Mouse (Mus musculus) liver (tissue): Measurements from ENCODE around the gene Ash1l.

Experiments
- DNase-seq: peaks from one replicate; pipeline ENCODE4 v3.0.0-alpha.2; 2020; ENCODE audit warnings: mixed read lengths

Ash1l gene

GRCm38 (mm10) chr3:89093175-89093574, 142.8 kb downstream of the Ash1l start, which contains the start of gene Rusc1:
Gene Rusc1, minus strand, starts transcription at chr3:89093311.
- peak; percentile 87 for DNase-seq

GRCm38 (mm10) chr3:89094021-89094420, 143.6 kb downstream of the Ash1l start:
- no peak for DNase-seq

DNA sequence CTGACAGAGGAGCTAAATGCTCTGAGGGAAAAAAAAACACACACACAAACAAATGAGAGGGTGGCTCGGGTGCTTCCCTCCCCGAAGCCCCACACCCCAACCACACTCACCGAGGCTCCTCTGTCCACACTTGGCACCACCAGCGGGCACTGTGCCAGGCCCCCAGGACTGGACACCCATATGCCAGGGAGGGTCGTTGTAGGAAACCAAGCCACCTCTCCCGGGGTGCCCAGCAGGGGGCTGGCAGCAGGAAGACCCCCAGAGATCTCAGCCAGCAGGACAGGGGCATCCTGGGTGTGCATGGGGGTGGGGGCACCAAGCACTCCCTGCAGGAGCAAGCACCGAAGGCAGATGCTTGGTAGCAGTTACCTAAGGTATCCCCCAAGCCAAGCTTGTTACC, 150.4 kb downstream of the Ash1l start, which contains the start of gene Gm43738:
Gm43738 (minus strand) TSS at position 289 of the 400 bp plus-strand sequence.
- no peak for DNase-seq

DNA sequence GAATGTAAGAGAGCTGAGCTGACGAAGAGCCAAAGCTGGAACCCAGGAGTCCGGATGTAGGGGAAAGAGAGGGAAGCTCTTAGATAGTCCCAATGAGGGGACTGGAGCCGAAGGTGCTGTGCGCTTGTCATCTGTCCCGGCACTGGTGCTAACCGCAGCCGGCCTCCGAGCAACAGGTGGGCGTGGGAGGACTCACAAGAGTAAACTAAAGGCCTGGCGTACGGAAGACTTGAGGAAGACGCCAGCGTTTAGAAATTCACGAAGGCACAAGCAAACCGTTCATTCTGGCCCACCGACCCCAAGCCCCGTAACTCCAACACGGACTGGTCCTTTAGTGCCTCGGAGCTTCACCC, 151.0 kb downstream of the Ash1l start:
- no peak for DNase-seq

GRCm38 (mm10) chr3:89101812-89102494, 151.5 kb downstream of the Ash1l start, which contains the start of gene Fdps:
Gene Fdps, minus strand, starts transcription at chr3:89101959.
- DNase-seq: peak; percentile 97

DNA sequence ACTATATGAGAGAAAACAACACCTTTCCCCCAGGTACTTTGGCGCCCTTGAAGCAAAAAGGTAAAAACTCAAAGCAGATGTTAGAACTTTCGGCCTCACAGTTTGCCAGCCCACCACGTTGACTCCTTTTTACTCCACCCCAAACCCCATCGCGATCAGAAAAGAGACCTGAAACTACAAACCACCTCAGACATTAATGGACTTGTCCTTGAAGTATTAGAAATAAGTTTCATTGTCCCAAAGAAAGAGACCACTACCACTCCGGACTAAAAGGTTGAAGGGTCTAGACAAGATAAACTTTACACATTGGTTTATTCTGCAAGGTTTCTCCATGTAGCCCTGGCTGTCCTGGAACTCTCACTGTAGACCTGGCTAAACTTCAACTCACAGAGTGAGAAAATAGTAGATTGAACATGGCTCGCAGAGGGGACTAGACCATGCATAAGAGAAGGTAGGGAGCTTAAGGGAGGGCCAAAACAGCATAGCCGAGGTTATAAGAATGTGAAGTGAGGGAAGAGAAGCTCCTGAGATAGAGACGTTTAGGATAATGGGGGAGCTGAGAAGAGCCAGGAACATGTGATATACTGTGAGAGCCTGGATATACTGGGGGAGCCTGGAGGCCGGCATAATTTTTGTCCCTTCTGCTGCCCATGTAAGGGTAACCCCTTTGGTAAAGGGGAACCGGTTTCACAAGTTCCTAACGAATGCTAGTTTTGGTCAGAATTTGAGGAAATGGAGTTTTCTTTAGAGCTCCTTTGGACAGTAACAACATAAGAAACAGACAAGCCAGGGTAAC, 152.3 kb downstream of the Ash1l start:
- no peak for DNase-seq

DNA sequence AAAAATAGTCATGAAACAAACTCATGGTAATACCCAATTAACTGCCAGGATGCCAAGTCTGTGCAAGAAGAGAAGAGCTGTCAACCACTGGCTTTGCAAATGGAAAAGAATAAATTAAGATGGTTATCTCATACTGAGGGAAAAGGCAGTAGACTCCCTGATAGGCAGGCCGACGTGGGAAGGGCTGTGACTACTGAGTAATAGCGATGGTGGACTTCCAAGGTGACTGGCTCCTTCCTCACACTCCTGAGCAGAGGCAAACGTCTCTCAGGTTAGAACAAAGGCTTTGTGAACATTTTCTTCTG, 152.8 kb downstream of the Ash1l start:
- DNase-seq: no peak

GRCm38 (mm10) chr3:89106881-89107280, 156.5 kb downstream of the Ash1l start:
- DNase-seq: no peak

DNA sequence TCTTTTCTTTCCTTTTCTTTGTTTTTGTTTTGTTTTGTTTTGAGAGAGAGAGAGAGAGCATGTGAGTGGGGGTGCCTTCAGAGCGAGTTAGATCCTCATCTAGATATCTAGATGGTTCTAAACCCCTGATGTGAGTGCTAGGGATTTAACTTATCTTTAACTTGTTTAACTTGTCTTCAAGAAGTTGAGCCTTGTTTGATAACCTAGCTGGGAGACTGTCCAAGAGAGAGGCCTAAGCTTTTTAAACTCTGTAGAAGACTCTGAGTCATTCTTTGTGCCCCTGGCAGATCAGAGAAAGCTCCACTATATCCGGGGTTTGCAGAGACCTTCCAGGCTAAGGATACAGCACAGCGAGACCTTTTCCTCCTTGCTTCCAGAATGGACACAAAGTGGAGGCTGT, 157.1 kb downstream of the Ash1l start:
- DNase-seq: no peak

GRCm38 (mm10) chr3:89108146-89108545, 157.7 kb downstream of the Ash1l start:
- DNase-seq: no peak

DNA sequence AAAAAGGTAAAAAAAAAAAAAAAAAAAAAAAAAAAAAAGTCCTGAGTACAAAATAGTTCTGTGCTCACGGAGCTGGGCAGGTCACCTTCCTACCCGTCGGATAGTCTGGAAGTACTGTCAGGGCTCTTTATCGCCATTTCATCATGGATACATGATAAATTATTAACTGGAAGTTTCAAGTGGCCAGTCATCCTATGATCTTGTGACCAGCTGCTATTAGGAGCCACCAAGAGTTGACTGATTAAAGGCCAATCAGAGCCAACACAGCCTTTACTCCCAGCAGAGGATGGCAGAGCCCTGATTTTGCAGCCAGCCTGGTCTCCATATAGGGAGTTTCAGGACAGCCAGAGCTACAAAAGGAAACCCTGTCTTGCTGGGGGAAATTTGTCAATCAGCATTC, 162.6 kb downstream of the Ash1l start:
- DNase-seq: no peak

DNA sequence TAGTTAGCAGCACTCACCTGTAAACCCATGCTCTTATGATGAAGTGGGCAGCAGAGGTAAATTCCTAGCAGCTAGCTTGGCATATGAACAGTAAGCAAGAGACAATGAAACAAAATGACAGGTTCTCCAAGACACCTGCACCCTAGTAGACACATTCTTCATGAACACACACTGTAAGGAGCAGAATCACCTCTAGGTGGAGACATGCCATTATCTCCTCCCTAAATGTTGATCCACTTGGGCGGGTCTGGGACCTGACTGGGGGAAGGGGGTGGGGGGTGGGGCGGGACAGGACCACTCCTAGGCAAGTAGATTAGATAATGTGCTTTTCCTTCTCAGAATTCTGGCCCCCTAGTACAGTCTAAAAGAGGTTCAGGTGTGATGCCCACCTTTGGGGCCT, 165.1 kb downstream of the Ash1l start:
- DNase-seq: peak; percentile 84

- DNase-seq: no peak
These were observed 172.9 kb downstream of the Ash1l start for GRCm38 (mm10) chr3:89123313-89123712.

DNA sequence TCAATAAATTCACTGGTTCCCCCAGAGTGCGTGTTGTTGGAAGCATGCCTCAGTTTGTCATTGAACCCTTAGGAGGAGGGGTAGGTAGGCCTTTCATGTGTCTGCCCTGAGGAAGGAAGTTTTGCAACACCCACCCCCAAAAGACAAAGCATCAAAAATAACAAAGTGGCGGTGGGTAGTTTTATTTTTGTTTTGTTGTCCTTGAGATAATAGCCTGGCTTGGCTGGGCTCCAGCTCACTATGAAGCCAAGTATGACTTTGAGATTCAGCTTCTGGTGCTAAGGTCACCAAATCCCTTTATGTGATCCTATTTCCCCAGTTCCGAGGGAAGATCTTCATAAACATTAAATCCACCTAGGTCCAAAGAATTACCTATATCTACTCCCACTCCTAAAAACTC, 173.8 kb downstream of the Ash1l start:
- DNase-seq: no peak

GRCm38 (mm10) chr3:89125981-89126380, 175.6 kb downstream of the Ash1l start:
- DNase-seq: no peak
